Mouse (Mus musculus) E14TG2a.4 (cell line): ENCODE data around the gene Zmynd8.

ENCODE experiments used
- H3K27me3 ChIP-seq: 2 replicates; pipeline ENCODE4 v1.6.1; 2014; ENCODE audit warnings: low read length, control low read depth; ENCODE audit not compliant: insufficient read depth
- H3K36me3 ChIP-seq: 2 replicates; pipeline ENCODE4 v1.6.1; 2014; ENCODE audit warnings: low read length, control low read depth; ENCODE audit not compliant: insufficient read depth
- H3K4me1 ChIP-seq: replicated peaks from 2 replicates; pipeline ENCODE4 v1.6.1; 2014; ENCODE audit warnings: low read depth, low read length, control low read depth
- H3K4me3 ChIP-seq: replicated peaks from 2 replicates; pipeline ENCODE4 v1.5.1; 2014; ENCODE audit warnings: mild to moderate bottlenecking, low read length
- H3K9me3 ChIP-seq: 2 replicates; pipeline ENCODE4 v1.6.1; 2014; ENCODE audit warnings: low read length, control low read depth
- CTCF ChIP-seq: conservative IDR thresholded peaks from 2 replicates; pipeline ENCODE4 v1.5.1; 2014; ENCODE audit warnings: low read length
- NANOG ChIP-seq: IDR thresholded peaks from 2 replicates; pipeline ENCODE4 v1.6.1; 2014; ENCODE audit warnings: borderline replicate concordance, low read length, mixed read lengths
- POU5F1 ChIP-seq: IDR thresholded peaks from 2 replicates; pipeline ENCODE4 v1.6.1; 2014; ENCODE audit warnings: low read length, borderline replicate concordance

Gene Zmynd8

DNA sequence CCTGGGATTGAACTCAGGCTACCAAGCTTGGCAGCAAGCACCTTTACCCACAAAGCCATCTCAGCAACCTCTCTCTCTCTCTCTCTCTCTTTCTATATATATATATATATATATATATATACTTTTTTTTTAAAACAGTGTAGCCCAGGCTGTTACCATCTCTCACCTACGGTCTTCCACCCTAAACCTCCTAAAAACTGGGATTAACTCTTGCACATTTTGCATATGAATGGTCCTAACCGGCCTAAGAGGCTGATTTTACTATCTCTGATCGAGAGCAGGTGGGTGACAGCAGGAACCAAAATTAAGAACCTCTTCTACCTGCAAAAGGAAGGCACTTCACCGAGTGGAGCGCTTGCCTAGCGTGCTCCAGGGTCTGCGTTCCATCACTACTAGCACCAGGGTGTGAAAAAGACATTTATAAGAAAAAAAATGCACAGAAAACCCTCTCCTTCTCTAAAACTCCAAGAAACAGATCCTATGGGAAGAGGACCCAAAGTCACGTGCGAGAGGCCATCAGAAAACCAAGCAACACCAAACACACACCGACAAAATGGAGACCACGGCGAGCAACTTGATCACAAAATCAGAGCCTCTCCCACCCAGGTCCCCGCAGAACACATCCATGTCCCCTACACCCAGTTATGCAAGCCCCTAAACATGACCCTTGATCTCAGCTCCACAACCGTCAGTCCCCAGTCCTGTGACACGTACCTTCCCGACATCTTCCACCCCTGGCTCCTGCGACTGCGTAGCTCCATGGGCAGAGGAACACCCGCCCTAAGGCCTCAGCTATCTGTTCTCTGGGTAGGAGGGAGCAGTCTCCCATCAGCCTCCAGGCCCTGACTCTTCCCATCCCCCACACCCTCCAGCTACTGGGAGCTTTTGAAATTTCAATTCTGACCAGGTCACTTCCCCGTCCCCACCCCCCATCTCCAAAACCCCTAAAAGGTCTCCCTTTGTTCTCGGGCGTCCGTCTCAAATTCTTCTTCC, at the start of gene Zmynd8:
TSS of gene Zmynd8 (minus strand) at position 815 of the 993 bp plus-strand sequence.
- Histone ChIP-seq H3K4me3 (peak within 1 kb of the TSS; percentile 80), H3K27me3 (peaks cover 19% of the 10 kb centered on the region), H3K9me3 (no peaks in the 10 kb centered on the region), H3K36me3 (peaks cover 7% of the 10 kb centered on the region; the same call in 1 of the 2 replicates), H3K4me1 (peaks cover 81% of the 10 kb centered on the region)
- TF ChIP-seq POU5F1: peak; percentile 67; the same call in 1 of the 2 replicates
- no peak for TF ChIP-seq NANOG
- no peak for TF ChIP-seq CTCF

DNA sequence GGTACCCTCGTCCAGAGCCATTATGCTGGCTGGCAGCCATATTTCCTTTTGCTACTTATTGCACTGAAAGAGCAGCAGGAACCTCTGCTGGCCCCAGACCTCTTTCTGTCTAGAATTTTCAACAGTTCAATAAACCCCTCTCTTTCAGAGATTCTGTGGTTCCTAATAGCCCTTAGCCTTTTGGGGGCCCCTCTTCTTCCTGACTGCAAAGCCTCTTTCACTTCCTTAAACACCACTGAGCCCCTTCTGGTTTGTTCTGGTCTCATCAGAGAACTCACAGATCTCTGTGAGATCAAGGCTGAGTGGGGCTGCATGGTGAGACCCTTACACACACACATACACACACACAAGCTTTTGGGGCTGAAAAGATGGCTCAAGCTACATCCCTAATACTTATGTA, 49.2 kb upstream of the Zmynd8 start:
- H3K9me3 ChIP-seq: peaks cover 4% of the 10 kb centered on the region; the same call in 1 of the 2 replicates
- no peak overlapping the region for H3K4me3 ChIP-seq
- no peak for TF ChIP-seq POU5F1
- no peak for TF ChIP-seq CTCF
- no peak for TF ChIP-seq NANOG
- H3K36me3 ChIP-seq: no peaks in the 10 kb centered on the region
- H3K27me3 ChIP-seq: peaks cover 32% of the 10 kb centered on the region
- H3K4me1 ChIP-seq: peaks cover 30% of the 10 kb centered on the region

DNA sequence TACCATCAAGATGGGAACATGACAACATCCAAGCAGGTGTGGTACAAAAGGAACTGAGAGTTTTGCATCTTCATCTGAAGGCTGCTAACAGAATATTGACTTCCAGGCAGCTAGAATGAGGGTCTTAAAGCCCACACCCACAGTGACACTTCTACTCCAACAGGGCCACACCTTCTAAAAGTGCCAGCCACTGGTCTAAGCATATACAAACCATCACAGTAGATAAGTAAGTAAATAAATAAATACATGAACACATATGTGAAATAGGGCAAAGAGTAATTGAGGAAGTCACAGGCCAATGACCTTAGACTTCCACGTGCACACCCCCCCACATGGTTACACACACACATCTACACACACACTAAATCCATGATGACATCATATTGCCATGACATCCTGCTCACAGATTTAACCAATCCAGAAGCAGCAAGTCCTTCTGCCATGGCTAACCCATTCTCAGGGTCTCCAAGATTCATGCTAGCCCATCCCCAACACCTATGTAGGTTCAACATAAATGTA, 47.3 kb upstream of the Zmynd8 start:
- Histone ChIP-seq H3K36me3 (no peaks in the 10 kb centered on the region), H3K27me3 (peaks cover 26% of the 10 kb centered on the region), H3K9me3 (peaks cover 4% of the 10 kb centered on the region; the same call in 1 of the 2 replicates), H3K4me3 (no peak overlapping the region), H3K4me1 (peaks cover 31% of the 10 kb centered on the region)
- TF ChIP-seq NANOG (no peak), CTCF (no peak), POU5F1 (no peak)

DNA sequence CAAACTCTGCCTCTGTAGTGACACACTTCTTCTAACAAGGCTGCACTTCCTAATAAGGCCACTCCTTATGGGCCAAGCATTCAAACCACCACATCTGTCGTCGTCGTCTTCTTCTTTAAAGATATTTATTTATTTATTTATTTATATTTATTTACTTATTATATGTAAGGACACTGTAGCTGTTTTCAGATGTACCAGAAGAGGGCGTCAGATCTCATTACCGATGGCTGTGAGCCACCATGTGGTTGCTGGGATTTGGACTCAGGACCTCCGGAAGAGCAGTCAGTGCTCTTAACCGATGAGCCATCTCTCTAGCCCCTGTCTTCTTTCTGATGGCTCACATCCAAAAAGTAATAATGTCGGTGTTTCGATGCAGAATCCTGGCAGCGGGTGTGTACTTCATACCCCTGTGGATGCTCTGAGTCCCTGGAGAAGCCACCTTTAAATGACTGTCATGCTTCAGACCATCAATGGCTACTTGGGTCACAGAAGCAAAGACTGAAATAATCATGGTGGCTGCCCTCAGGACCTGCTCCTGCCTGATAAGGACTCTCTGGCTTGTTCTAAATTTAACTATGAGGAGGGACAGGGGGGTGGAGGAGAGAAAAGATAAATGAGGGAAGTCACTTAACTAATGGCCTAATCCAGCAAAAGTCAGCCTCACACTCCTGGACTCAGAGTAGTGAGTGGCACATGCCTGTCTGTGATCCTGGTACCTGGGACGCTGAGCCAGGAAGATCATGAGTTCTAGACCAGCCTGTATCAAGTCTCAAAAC, 45.9 kb upstream of the Zmynd8 start:
- Histone ChIP-seq H3K4me3 (no peak overlapping the region), H3K4me1 (peaks cover 31% of the 10 kb centered on the region), H3K9me3 (peaks cover 3% of the 10 kb centered on the region; the same call in 1 of the 2 replicates), H3K27me3 (peaks cover 24% of the 10 kb centered on the region), H3K36me3 (no peaks in the 10 kb centered on the region)
- TF ChIP-seq NANOG (no peak), POU5F1 (no peak), CTCF (peak; percentile 25; the same call in 1 of the 2 replicates)

DNA sequence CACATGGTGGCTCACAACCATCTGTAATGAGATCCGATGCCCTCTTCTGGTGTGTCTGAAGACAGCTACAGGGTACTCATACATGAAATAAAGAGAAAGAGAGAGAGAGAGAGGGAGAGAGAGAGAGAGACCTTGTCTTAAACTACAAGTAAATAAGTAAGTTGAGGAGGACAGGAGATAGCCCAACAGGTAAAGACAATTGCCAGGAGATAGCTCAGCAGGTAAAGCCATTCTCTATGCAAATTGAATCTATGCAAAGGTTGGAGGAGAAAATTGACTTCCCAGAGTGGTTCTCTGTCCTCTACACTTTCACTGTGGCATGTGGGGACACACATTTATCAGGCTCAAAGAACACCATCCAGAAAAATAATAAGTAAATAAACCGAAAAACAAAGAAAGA, 44.3 kb upstream of the Zmynd8 start:
- Histone ChIP-seq H3K9me3 (no peaks in the 10 kb centered on the region), H3K4me1 (peaks cover 31% of the 10 kb centered on the region), H3K36me3 (no peaks in the 10 kb centered on the region), H3K27me3 (peaks cover 23% of the 10 kb centered on the region), H3K4me3 (no peak overlapping the region)
- TF ChIP-seq NANOG: peak; percentile 96
- TF ChIP-seq POU5F1: no peak; the same call in 1 of the 2 replicates

DNA sequence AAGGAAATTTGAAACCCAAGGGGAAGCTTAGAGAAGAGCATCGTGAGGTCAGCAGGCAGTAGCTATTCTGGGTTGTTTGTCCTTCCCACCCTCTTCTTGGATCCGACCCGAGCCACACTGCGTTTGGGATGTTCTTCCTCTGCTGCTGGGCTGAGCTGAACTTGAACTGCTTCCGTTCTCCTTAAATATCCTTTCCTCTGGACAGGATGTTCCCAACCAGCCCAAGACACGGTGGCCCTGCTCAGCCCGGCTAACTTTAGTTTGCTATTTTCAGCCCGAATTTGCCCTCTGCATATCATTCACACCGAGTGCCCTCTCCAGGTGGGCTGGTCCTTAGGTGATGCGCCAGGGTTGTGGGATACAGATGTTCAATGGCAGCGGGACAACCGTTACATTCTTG, 37.3 kb upstream of the Zmynd8 start:
- H3K27me3 ChIP-seq: peaks cover 39% of the 10 kb centered on the region
- H3K4me1 ChIP-seq: peaks cover 18% of the 10 kb centered on the region
- H3K36me3 ChIP-seq: no peaks in the 10 kb centered on the region
- no peaks in the 10 kb centered on the region for H3K9me3 ChIP-seq
- H3K4me3 ChIP-seq: no peak overlapping the region
- TF ChIP-seq NANOG: no peak
- no peak for TF ChIP-seq POU5F1
- TF ChIP-seq CTCF: no peak

DNA sequence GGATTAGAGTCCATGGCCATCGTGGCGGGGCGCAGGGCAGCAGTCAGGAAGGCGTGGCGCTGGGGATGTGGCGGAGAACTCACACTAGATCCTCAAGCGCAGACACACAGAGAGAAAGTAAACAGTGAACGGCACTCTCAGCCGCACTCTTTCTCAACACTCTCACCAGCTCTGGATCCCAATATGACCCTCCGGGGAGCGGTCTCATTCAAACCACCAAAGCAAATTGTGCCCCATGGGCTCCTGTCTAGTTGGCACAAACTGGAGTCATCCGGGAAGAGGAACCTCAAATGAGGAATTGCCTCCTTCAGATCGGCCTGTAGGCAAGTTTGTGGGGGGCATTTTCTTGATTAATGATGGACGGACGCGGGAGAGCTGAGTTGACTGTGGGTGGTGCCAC, 28.9 kb upstream of the Zmynd8 start:
- Histone ChIP-seq H3K9me3 (no peaks in the 10 kb centered on the region), H3K36me3 (no peaks in the 10 kb centered on the region), H3K4me1 (peaks cover 45% of the 10 kb centered on the region), H3K27me3 (peaks cover 5% of the 10 kb centered on the region; the same call in 1 of the 2 replicates), H3K4me3 (peak overlapping the region; percentile 39; the same call in 1 of the 2 replicates)
- TF ChIP-seq NANOG (no peak), POU5F1 (no peak), CTCF (no peak)

DNA sequence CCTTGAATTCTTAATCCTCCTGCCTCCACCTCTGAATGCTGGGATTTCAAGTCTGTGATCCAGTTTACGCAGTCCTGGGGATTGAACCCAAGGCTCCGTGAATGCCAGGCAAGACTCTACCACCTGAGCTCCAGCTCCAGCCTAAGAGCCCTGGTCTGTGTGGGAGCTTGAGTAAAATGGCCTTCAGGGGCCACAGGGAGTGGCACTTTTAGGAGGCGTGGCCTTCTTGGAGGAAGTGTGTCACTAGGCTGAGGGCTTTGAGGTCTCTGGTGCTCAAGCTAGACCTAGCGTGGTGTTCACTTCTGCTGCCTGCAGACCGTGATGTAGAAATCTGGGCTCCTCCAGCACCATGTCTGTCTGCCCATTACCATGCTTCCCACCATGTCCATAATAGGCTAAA, 27.4 kb upstream of the Zmynd8 start:
- H3K9me3 ChIP-seq: no peaks in the 10 kb centered on the region
- peaks cover 60% of the 10 kb centered on the region for H3K4me1 ChIP-seq
- H3K27me3 ChIP-seq: peaks cover 5% of the 10 kb centered on the region; the same call in 1 of the 2 replicates
- no peaks in the 10 kb centered on the region for H3K36me3 ChIP-seq
- no peak for TF ChIP-seq CTCF
- no peak for TF ChIP-seq NANOG
- no peak for TF ChIP-seq POU5F1
- no peak overlapping the region for H3K4me3 ChIP-seq
